ENCODE assay signal across 20 mouse cellular contexts in the genomic region with DNA sequence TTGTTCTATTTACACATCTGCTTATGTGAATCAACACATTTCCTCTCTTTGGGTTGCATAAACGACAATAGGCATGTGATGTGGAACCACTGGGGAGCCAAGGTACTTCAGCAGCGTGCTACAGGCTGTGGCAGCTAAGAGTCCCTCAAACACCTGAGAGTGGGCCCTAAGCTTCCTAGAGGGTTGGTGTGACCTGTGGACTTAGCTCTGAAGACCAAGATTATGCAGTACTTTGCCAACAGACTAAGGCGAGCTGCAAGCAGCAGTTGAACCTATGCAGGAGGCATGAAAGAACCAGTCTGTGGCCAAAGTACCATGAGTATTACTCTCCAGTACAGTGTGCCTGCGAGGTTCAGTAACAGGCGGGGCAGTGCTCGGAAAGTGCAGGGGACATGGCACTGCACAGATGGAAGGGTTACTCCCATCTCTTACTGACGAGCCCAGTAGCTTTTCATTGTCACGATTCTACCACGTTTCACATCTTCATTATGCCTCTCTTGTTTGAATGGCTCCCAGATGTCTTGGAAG.
"Had no signal": no experiment of that assay in that cellular context is flagged by ENCODE, and none has a peak within 500 bp of the region (broad histone marks: within the 10 kb centered on the region; RNA-seq: fewer than 3 reads in every experiment).

No protein-coding gene starts in this region.

- H3K4me2 ChIP-seq: limb, embryonic 12.5 days; limb, embryonic 15.5 days; liver, embryonic 11.5 days; lung, embryonic 15.5 days; midbrain, embryonic 11.5 days; neural tube, embryonic 13.5 days; stomach, embryonic 15.5 days had no signal

- ATAC-seq: liver, postnatal 0 days had no signal

- H3K36me3 ChIP-seq: limb, embryonic 12.5 days; limb, embryonic 15.5 days; lung, embryonic 15.5 days; neural tube, embryonic 13.5 days; stomach, embryonic 15.5 days had no signal

- DNase-seq: kidney, adult 9 months; kidney, postnatal 14 days; kidney, postnatal 4 days; left cerebral cortex, postnatal 4 days; liver, postnatal 0 days; lung, postnatal 14 days; lung, postnatal 4 days; midbrain, embryonic 14.5 days; retina, postnatal 1 day; right cerebral cortex, postnatal 25 days; spleen, adult 18-20 months; thymus, postnatal 4 days had no signal

- H3K9ac ChIP-seq: limb, embryonic 12.5 days; limb, embryonic 15.5 days; liver, embryonic 14.5 days; liver, postnatal 0 days; lung, embryonic 15.5 days; neural tube, embryonic 13.5 days; stomach, embryonic 15.5 days had no signal

- H3K27me3 ChIP-seq: limb, embryonic 12.5 days; limb, embryonic 15.5 days; lung, embryonic 15.5 days; neural tube, embryonic 13.5 days; stomach, embryonic 15.5 days had no signal

- H3K9me3 ChIP-seq: limb, embryonic 12.5 days; limb, embryonic 15.5 days; lung, embryonic 15.5 days; neural tube, embryonic 13.5 days; stomach, embryonic 15.5 days had no signal

- H3K27ac ChIP-seq: limb, embryonic 12.5 days; limb, embryonic 15.5 days; liver, embryonic 14.5 days; lung, embryonic 15.5 days; neural tube, embryonic 13.5 days; stomach, embryonic 15.5 days had no signal

- H3K4me3 ChIP-seq: limb, embryonic 12.5 days; limb, embryonic 15.5 days; lung, embryonic 15.5 days; neural tube, embryonic 13.5 days; stomach, embryonic 15.5 days had no signal

- H3K4me1 ChIP-seq: lung, embryonic 15.5 days; stomach, embryonic 15.5 days had no signal
